ENCODE assay signal across 13 mouse cellular contexts in the genomic region with DNA sequence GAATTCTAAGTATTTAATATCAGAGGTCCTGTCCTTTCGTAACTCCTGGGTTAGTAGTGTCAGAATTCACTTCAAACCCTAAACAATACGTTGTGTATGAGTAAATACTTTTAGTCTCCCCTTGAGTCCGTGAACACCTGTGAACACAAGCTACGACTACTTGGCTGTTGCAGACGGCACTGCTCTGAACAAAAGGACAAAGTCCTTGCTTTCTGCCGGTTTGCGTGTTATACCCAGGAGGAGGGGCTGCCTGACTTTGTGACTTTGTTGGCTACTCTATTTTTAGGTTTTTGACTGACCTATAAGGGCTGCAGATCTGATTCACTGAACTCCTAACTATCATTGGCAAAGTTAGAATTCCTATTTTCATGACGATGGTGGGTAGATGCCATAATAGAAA. TPM values are rescaled to one million over a fixed set of nuclear protein-coding genes. Genes with fewer than 3 reads are reported as not detected.
DNase-seq lines count a peak whose midpoint lies in the region; ATAC-seq and TF ChIP-seq lines count a peak whose summit lies in the region.
"Had no signal": no experiment of that assay in that cellular context is flagged by ENCODE, and none has a peak within 500 bp of the region (broad histone marks: within the 10 kb centered on the region; RNA-seq: fewer than 3 reads in every experiment).

No protein-coding gene starts in this region.

- TF ChIP-seq CTCF in liver, postnatal 0 days (IDR thresholded peaks at IDR 0.05; ENCODE audit: low read depth), result no peak
- no peak for TF ChIP-seq CTCF in lung, postnatal 0 days (IDR thresholded peaks at IDR 0.05)

- TF ChIP-seq EP300 in liver, postnatal 0 days (IDR thresholded peaks at IDR 0.05; ENCODE audit: low read depth), result no peak
- TF ChIP-seq EP300 in lung, postnatal 0 days (IDR thresholded peaks at IDR 0.05), result no peak

- ATAC-seq in hindbrain, embryonic 12.5 days (ENCODE audit: low FRiP score), result no peak
- no peak for ATAC-seq in intestine, embryonic 16.5 days
- ATAC-seq in liver, postnatal 0 days, result peak; percentile 30; the same call in 1 of the 2 replicates
- no peak for ATAC-seq in lung, postnatal 0 days
- ATAC-seq: Patski had no signal

- peak overlapping the region; percentile 16; the same call in 1 of the 2 replicates for H3K4me3 ChIP-seq in hindbrain, embryonic 10.5 days
- H3K4me3 ChIP-seq in hindbrain, embryonic 12.5 days, result no peak overlapping the region
- peak overlapping the region; percentile 72 to 96 for H3K4me3 ChIP-seq in ES-E14 (ENCODE audit: insufficient read depth in 1 of 2, low read depth in 1 of 2, low read length in 2 of 2, poor library complexity in 1 of 2, severe bottlenecking in 1 of 2)
- no peak overlapping the region for H3K4me3 ChIP-seq in intestine, embryonic 16.5 days (ENCODE audit: low read length)
- H3K4me3 ChIP-seq in liver, postnatal 0 days (ENCODE audit: low read depth, low read length), result peak overlapping the region; percentile 90; the same call in 1 of the 2 replicates
- no peak overlapping the region for H3K4me3 ChIP-seq in lung, postnatal 0 days (ENCODE audit: low read depth, low read length)

- no peak for DNase-seq in hindbrain, embryonic 10.5 days (ENCODE audit: low spot score)
- DNase-seq in ES-E14 (ENCODE audit: low read depth, low spot score), result no peak
- DNase-seq in liver, postnatal 0 days, result peak; percentile 24
- DNase-seq in urinary bladder, postnatal 36 days (ENCODE audit: low spot score in 2 of 2), result no peak
- DNase-seq in lung, postnatal 0 days (ENCODE audit: low spot score), result no peak
- DNase-seq in gastrocnemius, adult 8-10 months (ENCODE audit: low spot score in 2 of 2), result no peak
- DNase-seq: cerebellum, adult 9-10 months; thymus, postnatal 4 days had no signal

- H3K4me2 ChIP-seq in hindbrain, embryonic 12.5 days (replicated peaks), result no peak overlapping the region
- 0 out of 2 replicates have a peak overlapping the region, but pooled peaks have one; percentile 2 for H3K4me2 ChIP-seq in intestine, embryonic 16.5 days (ENCODE audit: low read depth, low read length)
- H3K4me2 ChIP-seq in liver, postnatal 0 days (ENCODE audit: low read depth, low read length), result peak overlapping the region; percentile 88
- H3K4me2 ChIP-seq in lung, postnatal 0 days (replicated peaks; ENCODE audit: low read depth, low read length), result no peak overlapping the region

- in situ Hi-C loops in ES-E14 (cut with MboI; ENCODE audit: low sequenced_read_pairs in 2 of 2, unreplicated experiment in 2 of 2), result no loop called here

- H3K9ac ChIP-seq in hindbrain, embryonic 12.5 days, result no peak overlapping the region
- peak overlapping the region; percentile 12; the same call in 1 of the 2 replicates for H3K9ac ChIP-seq in ES-E14 (ENCODE audit: insufficient read depth, low read depth, low read length, poor library complexity, severe bottlenecking)
- no peak overlapping the region for H3K9ac ChIP-seq in intestine, embryonic 16.5 days (ENCODE audit: low read depth, low read length)
- H3K9ac ChIP-seq in liver, postnatal 0 days (replicated peaks), result no peak overlapping the region
- no peak overlapping the region for H3K9ac ChIP-seq in lung, postnatal 0 days (replicated peaks; ENCODE audit: low read depth)

- no peaks in the 10 kb centered on the region for H3K27me3 ChIP-seq in hindbrain, embryonic 10.5 days (ENCODE audit: insufficient read depth, poor library complexity, severe bottlenecking)
- H3K27me3 ChIP-seq in hindbrain, embryonic 12.5 days, result no peaks in the 10 kb centered on the region
- H3K27me3 ChIP-seq in intestine, embryonic 16.5 days (replicated peaks; ENCODE audit: control insufficient read depth, insufficient read depth, low read length), result no peaks in the 10 kb centered on the region
- no peaks in the 10 kb centered on the region for H3K27me3 ChIP-seq in liver, postnatal 0 days (ENCODE audit: insufficient read depth, low read length)
- no peaks in the 10 kb centered on the region for H3K27me3 ChIP-seq in lung, postnatal 0 days (replicated peaks; ENCODE audit: insufficient read depth, low read length)
- H3K27me3 ChIP-seq: Patski had no signal

- 95% methylated on average over 8 of the region's 8 CpGs for WGBS in hindbrain, embryonic 10.5 days
- WGBS in hindbrain, embryonic 12.5 days, result 93% methylated on average over 8 of the region's 8 CpGs
- 67% methylated on average over 8 of the region's 8 CpGs for WGBS in intestine, embryonic 16.5 days
- WGBS in liver, postnatal 0 days (ENCODE audit: insufficient replicate concordance), result 71% methylated on average over 8 of the region's 8 CpGs
- WGBS in lung, postnatal 0 days, result 82% methylated on average over 8 of the region's 8 CpGs

- H3K4me1 ChIP-seq in hindbrain, embryonic 10.5 days (replicated peaks), result peaks cover 29% of the 10 kb centered on the region
- H3K4me1 ChIP-seq in hindbrain, embryonic 12.5 days, result peaks cover 17% of the 10 kb centered on the region
- H3K4me1 ChIP-seq in ES-E14 (ENCODE audit: control insufficient read depth in 2 of 2, insufficient read depth in 2 of 2, low read length in 2 of 2, poor library complexity in 1 of 2), result peaks cover 8 to 14% of the 10 kb centered on the region in 2 experiments
- peaks cover 25% of the 10 kb centered on the region for H3K4me1 ChIP-seq in intestine, embryonic 16.5 days (ENCODE audit: control insufficient read depth, insufficient read depth, low read length)
- peaks cover 9% of the 10 kb centered on the region; the same call in 1 of the 2 replicates for H3K4me1 ChIP-seq in liver, postnatal 0 days (ENCODE audit: insufficient read depth)
- H3K4me1 ChIP-seq in lung, postnatal 0 days (ENCODE audit: insufficient read depth, low read depth, low read length), result peaks cover 5% of the 10 kb centered on the region; the same call in 1 of the 2 replicates

- H3K36me3 ChIP-seq in hindbrain, embryonic 10.5 days, result peaks cover 52% of the 10 kb centered on the region
- peaks cover 38% of the 10 kb centered on the region for H3K36me3 ChIP-seq in hindbrain, embryonic 12.5 days
- H3K36me3 ChIP-seq in ES-E14 (ENCODE audit: control insufficient read depth, insufficient read depth, low read length, poor library complexity, severe bottlenecking), result peaks cover 29% of the 10 kb centered on the region
- H3K36me3 ChIP-seq in intestine, embryonic 16.5 days (ENCODE audit: control insufficient read depth, insufficient read depth, low read length), result 0 out of 2 replicates have a peak, but pooled peaks cover 4% of the 10 kb centered on the region
- peaks cover 12% of the 10 kb centered on the region for H3K36me3 ChIP-seq in liver, postnatal 0 days (replicated peaks; ENCODE audit: insufficient read depth, low read length)
- H3K36me3 ChIP-seq in lung, postnatal 0 days (ENCODE audit: insufficient read depth, low read length), result 0 out of 2 replicates have a peak, but pooled peaks cover 6% of the 10 kb centered on the region

- no peak overlapping the region for H3K27ac ChIP-seq in hindbrain, embryonic 10.5 days
- H3K27ac ChIP-seq in hindbrain, embryonic 12.5 days, result no peak overlapping the region
- no peak overlapping the region for H3K27ac ChIP-seq in ES-E14 (ENCODE audit: insufficient read depth, low read depth, low read length, poor library complexity, severe bottlenecking)
- H3K27ac ChIP-seq in intestine, embryonic 16.5 days (ENCODE audit: low read length), result peak overlapping the region; percentile 1
- peak overlapping the region; percentile 56 for H3K27ac ChIP-seq in liver, postnatal 0 days (ENCODE audit: low read depth)
- no peak overlapping the region for H3K27ac ChIP-seq in lung, postnatal 0 days (ENCODE audit: low read length)
- H3K27ac ChIP-seq: forebrain, embryonic 10.5 days; kidney, postnatal 0 days had no signal

- no peaks in the 10 kb centered on the region for H3K9me3 ChIP-seq in hindbrain, embryonic 10.5 days
- no peaks in the 10 kb centered on the region for H3K9me3 ChIP-seq in hindbrain, embryonic 12.5 days (replicated peaks)
- H3K9me3 ChIP-seq in ES-E14 (ENCODE audit: control insufficient read depth, insufficient read depth, low read depth, low read length), result no peaks in the 10 kb centered on the region
- H3K9me3 ChIP-seq in intestine, embryonic 16.5 days (ENCODE audit: control insufficient read depth, low read length), result no peaks in the 10 kb centered on the region
- H3K9me3 ChIP-seq in liver, postnatal 0 days (ENCODE audit: low read length), result no peaks in the 10 kb centered on the region
- H3K9me3 ChIP-seq in lung, postnatal 0 days (ENCODE audit: low read length), result no peaks in the 10 kb centered on the region
- H3K9me3 ChIP-seq: forebrain, embryonic 10.5 days had no signal

TF ChIP-seq in ES-E14, 5 proteins besides CTCF, POLR2A, EP300 and RAD21:
- no peak for TF ChIP-seq CHD2 (IDR thresholded peaks at IDR 0.05; ENCODE audit: low read depth, low read length)

RNA-seq across cellular contexts. Expression of a gene that starts 2.3 kb away (rescaled TPM):
- polyA plus RNA-seq in hindbrain, embryonic 10.5 days (2016; fragmentation: Nextera tagmentation; extraction: Ambion mirVana), result 18.0 and 27.0 TPM in 2 replicates
- polyA plus RNA-seq in hindbrain, embryonic 12.5 days (2016; fragmentation: Nextera tagmentation; extraction: Ambion mirVana), result 13.2 and 14.9 TPM in 2 replicates
- 120 and 126 TPM in 2 replicates for total RNA-seq in ES-E14 (2012; rRNA removed)
- 9.1 and 11.6 TPM in 2 replicates for polyA plus RNA-seq in intestine, embryonic 16.5 days (2015; fragmentation: Nextera tagmentation; extraction: Ambion mirVana)
- polyA plus RNA-seq in liver, postnatal 0 days (2015; fragmentation: Nextera tagmentation; extraction: Ambion mirVana), result 5.5 and 6.4 TPM in 2 replicates
- 4.1 and 5.8 TPM in 2 replicates for polyA plus RNA-seq in lung, postnatal 0 days (2015; fragmentation: Nextera tagmentation; extraction: Ambion mirVana)
- 10 to 100 TPM; 10.9 to 22.2 (median 12.3) TPM for total RNA-seq in gastrocnemius, adult 8-10 months (2022)

RNA-seq across cellular contexts. Expression of a gene that starts 32.2 kb away (rescaled TPM):
- polyA plus RNA-seq in hindbrain, embryonic 10.5 days (2016; fragmentation: Nextera tagmentation; extraction: Ambion mirVana), result 10.1 and 12.1 TPM in 2 replicates
- 16.4 and 17.2 TPM in 2 replicates for polyA plus RNA-seq in hindbrain, embryonic 12.5 days (2016; fragmentation: Nextera tagmentation; extraction: Ambion mirVana)
- 11.7 and 24.1 TPM in 2 replicates for total RNA-seq in ES-E14 (2012; rRNA removed)
- 5.4 and 6.4 TPM in 2 replicates for polyA plus RNA-seq in intestine, embryonic 16.5 days (2015; fragmentation: Nextera tagmentation; extraction: Ambion mirVana)
- 1.1 and 1.8 TPM in 2 replicates for polyA plus RNA-seq in liver, postnatal 0 days (2015; fragmentation: Nextera tagmentation; extraction: Ambion mirVana)
- polyA plus RNA-seq in lung, postnatal 0 days (2015; fragmentation: Nextera tagmentation; extraction: Ambion mirVana), result 5.1 and 6.7 TPM in 2 replicates
- 1 to 10 TPM; 4.9 to 7.3 (median 6.3) TPM for total RNA-seq in gastrocnemius, adult 8-10 months (2022)

Comparison
In these comparisons a context has a peak if more than half of its experiments do, and no peak if none do; other contexts are left out.
1. H3K4me3 ChIP-seq: peak in hindbrain, embryonic 10.5 days (single experiment), ES-E14 (2 of 2) and liver, postnatal 0 days (single experiment); none in hindbrain, embryonic 12.5 days (single experiment), intestine, embryonic 16.5 days (single experiment) and lung, postnatal 0 days (single experiment).
2. H3K27ac ChIP-seq: peak in intestine, embryonic 16.5 days (single experiment) and liver, postnatal 0 days (single experiment); none in hindbrain, embryonic 10.5 days (single experiment), hindbrain, embryonic 12.5 days (single experiment), ES-E14 (single experiment) and lung, postnatal 0 days (single experiment).
3. H3K4me2 ChIP-seq: peak in intestine, embryonic 16.5 days (single experiment) and liver, postnatal 0 days (single experiment); none in hindbrain, embryonic 12.5 days (single experiment) and lung, postnatal 0 days (single experiment).